Mouse (Mus musculus): ENCODE results near the gene Nuak2. TPM values are rescaled to one million over a fixed set of nuclear protein-coding genes. Genes with fewer than 3 reads are reported as not detected.

Gene Nuak2
- 2.5 and 2.8 TPM in 2 replicates for polyA plus RNA-seq (2012; rRNA removed)

DNA sequence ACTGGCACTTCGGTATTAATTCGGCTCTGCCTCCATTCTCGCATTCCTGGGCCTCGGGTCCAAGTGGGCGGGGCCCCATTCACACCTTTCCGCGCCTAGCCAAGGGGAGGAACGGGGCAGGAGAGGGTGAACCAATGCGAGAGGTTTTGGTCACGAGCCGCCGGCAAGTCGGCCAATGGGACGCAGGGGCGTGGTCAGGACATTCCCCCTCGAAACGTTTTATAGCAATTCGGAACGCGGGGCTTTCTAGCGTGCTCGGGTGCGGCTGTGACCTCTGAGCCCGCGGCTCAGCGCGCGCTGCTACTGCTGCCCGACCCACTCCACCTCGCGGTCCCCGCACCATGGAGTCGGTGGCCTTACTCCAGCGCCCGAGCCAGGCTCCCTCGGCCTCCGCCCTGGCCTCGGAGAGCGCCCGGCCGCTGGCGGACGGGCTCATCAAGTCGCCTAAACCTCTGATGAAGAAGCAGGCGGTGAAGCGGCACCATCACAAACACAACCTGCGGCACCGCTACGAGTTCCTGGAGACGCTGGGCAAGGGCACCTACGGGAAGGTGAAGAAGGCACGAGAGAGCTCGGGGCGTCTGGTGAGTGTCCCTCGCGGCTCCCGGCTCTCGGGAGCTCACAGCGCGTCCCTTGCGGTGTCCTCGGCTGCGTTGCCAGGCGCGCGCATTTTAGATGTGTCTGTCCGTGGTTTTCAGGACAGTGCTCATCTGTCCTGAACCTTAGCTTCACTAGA lies at the start of gene Nuak2:
TSS of gene Nuak2 (plus strand) at position 238 of the 736 bp plus-strand sequence.

DNA sequence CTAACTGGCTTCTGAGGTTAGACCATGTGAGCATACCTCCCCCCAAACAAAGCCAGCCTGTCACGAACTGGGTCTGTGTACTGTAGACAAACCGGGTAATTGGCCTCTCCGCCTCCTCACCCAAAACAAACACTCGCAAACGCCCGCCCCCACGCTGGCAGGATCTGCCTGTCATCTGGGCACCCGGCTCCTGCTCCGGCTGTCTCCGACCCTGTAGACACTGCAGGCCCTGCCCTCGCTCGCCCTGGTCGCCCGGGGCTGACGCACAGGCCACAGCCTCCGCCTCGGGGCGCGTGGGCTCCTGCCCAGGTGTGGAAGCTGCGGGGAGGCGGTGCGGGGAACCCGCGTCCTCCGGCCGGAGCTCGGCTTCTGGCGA lies 17.5 kb upstream of the Nuak2 start, which contains the start of gene Klhdc8a:
TSS of gene Klhdc8a (plus strand) at position 202 of the 376 bp plus-strand sequence.

Other genes starting within 250 kb of the Nuak2 start
- 47.6 and 79.4 TPM in 2 replicates for gene Mfsd4a, start 248.1 kb upstream of the Nuak2 start, polyA plus RNA-seq (2012; rRNA removed)
- gene Cdk18, start 176.4 kb upstream of the Nuak2 start, polyA plus RNA-seq (2012; rRNA removed) = 39.2 and 41.7 TPM in 2 replicates
- gene Lemd1, start 124.7 kb upstream of the Nuak2 start, polyA plus RNA-seq (2012; rRNA removed) = 0.12 TPM in 1 of 2 replicates, not detected in the other
- 0.02 and 0.10 TPM in 2 replicates for gene AC124108.1, start 124.7 kb upstream of the Nuak2 start, polyA plus RNA-seq (2012; rRNA removed)
- gene Gm10188, start 86.4 kb upstream of the Nuak2 start, polyA plus RNA-seq (2012; rRNA removed) = not detected in 2 replicates
- 0.83 and 0.87 TPM in 2 replicates for gene Klhdc8a, start 17.5 kb upstream of the Nuak2 start, polyA plus RNA-seq (2012; rRNA removed)
- gene Tmcc2, start 75.2 kb downstream of the Nuak2 start, polyA plus RNA-seq (2012; rRNA removed) = 4.5 and 6.3 TPM in 2 replicates
- gene Dstyk, start 101.4 kb downstream of the Nuak2 start, polyA plus RNA-seq (2012; rRNA removed) = 3.3 and 3.7 TPM in 2 replicates
- 2.2 and 3.3 TPM in 2 replicates for gene Rbbp5, start 161.2 kb downstream of the Nuak2 start, polyA plus RNA-seq (2012; rRNA removed)
- 0.54 and 1.2 TPM in 2 replicates for gene Tmem81, start 190.1 kb downstream of the Nuak2 start, polyA plus RNA-seq (2012; rRNA removed)
- gene Cntn2, start 227.1 kb downstream of the Nuak2 start, polyA plus RNA-seq (2012; rRNA removed) = 0.06 TPM in 2 replicates